Mouse (Mus musculus): ENCODE results near the gene Palm2.

Gene Palm2

GRCm38 (mm10) chr4:57637636-57638386 is 203.8 kb downstream of the Palm2 start:
- Histone ChIP-seq H3K36me3 (ENCODE audit: insufficient read depth, low read length) (no peaks in the 10 kb centered on the region), H3K9me3 (ENCODE audit: low read length) (no peaks in the 10 kb centered on the region)
- TF ChIP-seq NANOG (IDR thresholded peaks at IDR 0.05; ENCODE audit: borderline replicate concordance, low read length) (no peak), POU5F1 (IDR thresholded peaks at IDR 0.05; ENCODE audit: borderline replicate concordance, low read length) (no peak), CTCF (conservative IDR thresholded peaks at IDR 0.05; ENCODE audit: low read length) (no peak)

GRCm38 (mm10) chr4:57638941-57639340 is 204.9 kb downstream of the Palm2 start:
- TF ChIP-seq POU5F1 (IDR thresholded peaks at IDR 0.05; ENCODE audit: borderline replicate concordance, low read length): no peak
- TF ChIP-seq CTCF (conservative IDR thresholded peaks at IDR 0.05; ENCODE audit: low read length): no peak
- no peak for TF ChIP-seq NANOG (IDR thresholded peaks at IDR 0.05; ENCODE audit: borderline replicate concordance, low read length)
- H3K4me1 ChIP-seq (replicated peaks; ENCODE audit: low read depth, low read length): peaks cover 4% of the 10 kb centered on the region; the same call in 1 of the 2 replicates
- H3K4me3 ChIP-seq (replicated peaks; ENCODE audit: low read length): no peak overlapping the region
- no peaks in the 10 kb centered on the region for H3K9me3 ChIP-seq (ENCODE audit: low read length)
- H3K27me3 ChIP-seq (ENCODE audit: insufficient read depth, low read length): peaks cover 21% of the 10 kb centered on the region
- H3K36me3 ChIP-seq (ENCODE audit: insufficient read depth, low read length): no peaks in the 10 kb centered on the region

More at GRCm38 (mm10) chr4:57637636-57638386, 203.8 kb downstream of the Palm2 start:
- Histone ChIP-seq H3K4me3 (replicated peaks; ENCODE audit: low read length) (no peak overlapping the region), H3K4me1 (replicated peaks; ENCODE audit: low read depth, low read length) (peaks cover 4% of the 10 kb centered on the region; the same call in 1 of the 2 replicates), H3K27me3 (ENCODE audit: insufficient read depth, low read length) (peaks cover 21% of the 10 kb centered on the region)

- TF ChIP-seq NANOG (IDR thresholded peaks at IDR 0.05; ENCODE audit: borderline replicate concordance, low read length): no peak
- TF ChIP-seq POU5F1 (IDR thresholded peaks at IDR 0.05; ENCODE audit: borderline replicate concordance, low read length): no peak
- TF ChIP-seq CTCF (conservative IDR thresholded peaks at IDR 0.05; ENCODE audit: low read length): no peak
- H3K4me1 ChIP-seq (replicated peaks; ENCODE audit: low read depth, low read length): peaks cover 4% of the 10 kb centered on the region; the same call in 1 of the 2 replicates
- no peaks in the 10 kb centered on the region for H3K36me3 ChIP-seq (ENCODE audit: insufficient read depth, low read length)
- peaks cover 21% of the 10 kb centered on the region for H3K27me3 ChIP-seq (ENCODE audit: insufficient read depth, low read length)
- no peaks in the 10 kb centered on the region for H3K9me3 ChIP-seq (ENCODE audit: low read length)
- no peak overlapping the region for H3K4me3 ChIP-seq (replicated peaks; ENCODE audit: low read length)
Observed at GRCm38 (mm10) chr4:57640222-57640621, 206.2 kb downstream of the Palm2 start.

GRCm38 (mm10) chr4:57640971-57641370 is 206.9 kb downstream of the Palm2 start:
- Histone ChIP-seq H3K36me3 (ENCODE audit: insufficient read depth, low read length) (no peaks in the 10 kb centered on the region), H3K27me3 (ENCODE audit: insufficient read depth, low read length) (peaks cover 21% of the 10 kb centered on the region), H3K9me3 (ENCODE audit: low read length) (no peaks in the 10 kb centered on the region), H3K4me1 (replicated peaks; ENCODE audit: low read depth, low read length) (peaks cover 4% of the 10 kb centered on the region; the same call in 1 of the 2 replicates), H3K4me3 (replicated peaks; ENCODE audit: low read length) (no peak overlapping the region)
- TF ChIP-seq POU5F1 (IDR thresholded peaks at IDR 0.05; ENCODE audit: borderline replicate concordance, low read length): no peak
- no peak for TF ChIP-seq NANOG (IDR thresholded peaks at IDR 0.05; ENCODE audit: borderline replicate concordance, low read length)
- no peak for TF ChIP-seq CTCF (conservative IDR thresholded peaks at IDR 0.05; ENCODE audit: low read length)

GRCm38 (mm10) chr4:57650994-57651393 is 216.9 kb downstream of the Palm2 start:
- H3K27me3 ChIP-seq (ENCODE audit: insufficient read depth, low read length): no peaks in the 10 kb centered on the region; the same call in 1 of the 2 replicates
- H3K4me3 ChIP-seq (replicated peaks; ENCODE audit: low read length): no peak overlapping the region
- no peaks in the 10 kb centered on the region for H3K9me3 ChIP-seq (ENCODE audit: low read length)
- H3K36me3 ChIP-seq (ENCODE audit: insufficient read depth, low read length): no peaks in the 10 kb centered on the region
- H3K4me1 ChIP-seq (replicated peaks; ENCODE audit: low read depth, low read length): no peaks in the 10 kb centered on the region
- TF ChIP-seq POU5F1 (IDR thresholded peaks at IDR 0.05; ENCODE audit: borderline replicate concordance, low read length) (no peak), CTCF (conservative IDR thresholded peaks at IDR 0.05; ENCODE audit: low read length) (no peak), NANOG (IDR thresholded peaks at IDR 0.05; ENCODE audit: borderline replicate concordance, low read length) (no peak)

- no peak overlapping the region for H3K4me3 ChIP-seq (replicated peaks; ENCODE audit: low read length)
- no peaks in the 10 kb centered on the region for H3K36me3 ChIP-seq (ENCODE audit: insufficient read depth, low read length)
- H3K27me3 ChIP-seq (ENCODE audit: insufficient read depth, low read length): no peaks in the 10 kb centered on the region; the same call in 1 of the 2 replicates
- TF ChIP-seq NANOG (IDR thresholded peaks at IDR 0.05; ENCODE audit: borderline replicate concordance, low read length): no peak
- TF ChIP-seq POU5F1 (IDR thresholded peaks at IDR 0.05; ENCODE audit: borderline replicate concordance, low read length): no peak
- no peak for TF ChIP-seq CTCF (conservative IDR thresholded peaks at IDR 0.05; ENCODE audit: low read length)
- H3K9me3 ChIP-seq (ENCODE audit: low read length): no peaks in the 10 kb centered on the region
- H3K4me1 ChIP-seq (replicated peaks; ENCODE audit: low read depth, low read length): no peaks in the 10 kb centered on the region
Observed at GRCm38 (mm10) chr4:57651547-57651946, 217.5 kb downstream of the Palm2 start.

GRCm38 (mm10) chr4:57652185-57652904 is 218.3 kb downstream of the Palm2 start:
- TF ChIP-seq POU5F1 (IDR thresholded peaks at IDR 0.05; ENCODE audit: borderline replicate concordance, low read length) (no peak), CTCF (conservative IDR thresholded peaks at IDR 0.05; ENCODE audit: low read length) (no peak), NANOG (IDR thresholded peaks at IDR 0.05; ENCODE audit: borderline replicate concordance, low read length) (no peak)
- Histone ChIP-seq H3K36me3 (ENCODE audit: insufficient read depth, low read length) (no peaks in the 10 kb centered on the region), H3K27me3 (ENCODE audit: insufficient read depth, low read length) (no peaks in the 10 kb centered on the region; the same call in 1 of the 2 replicates), H3K4me3 (replicated peaks; ENCODE audit: low read length) (no peak overlapping the region), H3K4me1 (replicated peaks; ENCODE audit: low read depth, low read length) (no peaks in the 10 kb centered on the region), H3K9me3 (ENCODE audit: low read length) (0 out of 2 replicates have a peak, but pooled peaks cover 3% of the 10 kb centered on the region)

- Histone ChIP-seq H3K27me3 (ENCODE audit: insufficient read depth, low read length) (no peaks in the 10 kb centered on the region; the same call in 1 of the 2 replicates), H3K36me3 (ENCODE audit: insufficient read depth, low read length) (no peaks in the 10 kb centered on the region), H3K9me3 (ENCODE audit: low read length) (0 out of 2 replicates have a peak, but pooled peaks cover 3% of the 10 kb centered on the region), H3K4me1 (replicated peaks; ENCODE audit: low read depth, low read length) (peaks cover 9% of the 10 kb centered on the region), H3K4me3 (replicated peaks; ENCODE audit: low read length) (no peak overlapping the region)
- TF ChIP-seq CTCF (conservative IDR thresholded peaks at IDR 0.05; ENCODE audit: low read length) (no peak), POU5F1 (IDR thresholded peaks at IDR 0.05; ENCODE audit: borderline replicate concordance, low read length) (no peak), NANOG (IDR thresholded peaks at IDR 0.05; ENCODE audit: borderline replicate concordance, low read length) (no peak)
Observed at GRCm38 (mm10) chr4:57655966-57656365, 221.9 kb downstream of the Palm2 start.

Measured in E14TG2a.4 (cell line).